Mouse (Mus musculus) spleen, postnatal 36 days (tissue): ENCODE results near the gene Pik3r1.

Experiments
- DNase-seq, 2 experiments: peaks; one replicate each; pipeline ENCODE4 v3.0.0; 2022; ENCODE audit warnings: low spot score in 2 of 2, mixed read lengths in 1 of 2

Gene Pik3r1

DNA sequence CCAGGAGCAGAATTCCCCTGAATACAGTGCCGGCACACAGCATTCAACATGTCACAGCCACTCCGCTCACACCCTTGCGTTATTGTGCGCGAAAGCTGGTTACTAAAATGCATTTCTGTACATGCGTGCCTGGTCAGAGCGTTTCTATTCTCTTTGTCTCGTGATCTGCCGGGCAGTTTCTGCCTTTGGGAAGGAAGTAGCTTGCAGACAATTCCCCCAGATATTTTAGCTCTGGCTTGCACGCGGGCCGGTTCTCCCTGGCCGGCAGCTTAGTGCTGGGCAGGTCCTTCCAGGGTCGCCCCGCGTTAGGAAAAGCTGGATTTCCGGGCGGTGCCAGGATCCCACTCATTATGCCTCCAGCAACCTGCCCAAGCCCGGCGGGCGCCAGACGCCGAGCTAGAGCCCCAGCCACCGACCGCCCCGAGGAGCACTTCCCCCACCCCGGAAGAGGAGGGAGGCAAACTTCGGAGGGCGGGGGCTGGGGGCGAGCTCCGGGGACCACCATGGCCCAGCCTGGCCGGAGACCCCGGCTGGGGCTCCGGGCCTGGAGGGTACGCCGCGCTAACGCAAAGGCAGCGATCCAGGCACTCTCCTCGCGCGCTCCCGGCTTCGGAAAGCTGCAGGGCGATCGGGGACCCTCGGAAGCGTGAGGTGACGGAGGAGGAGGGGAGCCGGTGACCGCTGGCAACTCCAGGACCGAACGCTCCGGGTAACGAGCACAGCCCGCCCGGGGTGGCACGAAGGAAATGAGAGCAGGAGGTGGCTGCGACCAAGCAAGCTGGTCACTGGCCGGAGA lies 806 bp downstream of the Pik3r1 start:
- DNase-seq: peak; percentile 56 to 57

DNA sequence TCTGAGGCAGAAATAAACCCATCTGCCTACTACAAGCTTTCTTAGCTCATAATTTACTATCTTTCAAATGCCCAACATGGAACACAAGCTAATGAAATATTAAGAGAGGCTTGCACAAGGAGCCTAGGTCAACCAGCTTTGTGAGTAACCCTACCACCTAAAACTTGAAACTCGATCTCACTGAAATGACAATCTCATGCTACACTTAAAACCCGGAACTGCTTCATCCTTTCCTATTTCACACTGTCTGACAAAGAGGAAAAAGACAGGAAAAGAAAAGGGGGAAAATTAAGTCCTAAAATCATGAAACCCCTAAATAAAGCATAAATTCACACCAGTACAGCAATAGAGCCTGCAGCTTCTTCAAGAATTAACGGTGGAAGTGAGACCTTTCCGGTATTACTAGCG lies 1.4 kb downstream of the Pik3r1 start:
- no peak for DNase-seq

DNA sequence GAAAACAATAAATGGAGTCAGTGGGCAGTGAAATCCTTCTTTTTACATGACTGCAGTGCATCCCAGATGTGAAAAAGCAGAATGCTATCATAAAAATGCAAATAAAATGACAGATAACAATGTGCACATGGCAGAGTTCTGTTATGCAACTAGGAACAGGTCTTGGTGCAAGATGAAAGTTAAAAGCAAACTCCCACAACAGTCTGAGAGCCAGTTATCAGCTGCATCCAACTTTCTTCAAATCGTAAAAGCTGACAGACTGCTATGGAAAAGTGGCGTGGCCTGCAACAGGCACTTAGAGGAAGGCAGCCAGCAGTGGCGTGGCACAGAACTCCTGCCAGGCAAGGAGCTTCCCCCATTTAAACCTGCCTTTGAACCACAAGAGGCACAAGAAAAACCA lies 2.0 kb downstream of the Pik3r1 start:
- DNase-seq: no peak

DNA sequence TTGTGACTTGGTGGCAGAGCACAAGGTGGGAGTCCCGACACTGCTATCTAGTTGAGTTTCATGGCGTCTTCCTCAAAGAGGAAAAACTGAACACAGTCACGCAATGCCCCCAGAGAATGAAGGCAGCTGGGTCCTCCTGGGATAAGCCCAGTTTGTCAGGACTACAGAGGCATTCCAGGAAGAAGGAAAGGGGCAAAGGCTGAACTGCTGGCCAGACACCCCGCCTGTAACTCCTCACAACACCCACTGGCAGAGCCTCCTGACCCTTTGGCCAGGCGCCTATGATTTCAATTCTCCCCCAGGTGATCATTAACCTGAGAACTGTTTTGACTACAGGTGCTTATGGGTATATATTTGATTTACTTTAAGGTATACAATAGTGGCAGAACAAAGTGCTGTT lies 3.9 kb downstream of the Pik3r1 start:
- no peak for DNase-seq

DNA sequence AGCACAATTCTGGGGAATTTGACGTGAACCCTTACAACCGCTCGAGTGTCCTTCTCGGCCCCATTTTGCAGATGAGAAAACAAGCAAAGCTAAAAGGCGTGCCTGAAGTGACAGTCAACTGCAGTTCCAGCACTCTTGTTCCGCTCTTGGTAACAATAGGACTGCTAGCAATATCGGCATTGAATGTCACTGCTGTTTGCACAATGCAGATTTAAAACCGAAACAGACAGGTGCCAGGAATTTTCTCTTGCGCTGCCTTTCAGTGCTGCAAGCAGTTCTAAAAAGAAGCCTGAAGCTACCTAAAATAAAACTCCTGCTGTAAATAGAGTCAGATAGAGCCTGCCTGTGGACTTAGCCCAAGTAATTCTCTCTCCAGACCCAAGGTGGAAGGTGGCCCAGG lies 4.3 kb downstream of the Pik3r1 start:
- no peak for DNase-seq

DNA sequence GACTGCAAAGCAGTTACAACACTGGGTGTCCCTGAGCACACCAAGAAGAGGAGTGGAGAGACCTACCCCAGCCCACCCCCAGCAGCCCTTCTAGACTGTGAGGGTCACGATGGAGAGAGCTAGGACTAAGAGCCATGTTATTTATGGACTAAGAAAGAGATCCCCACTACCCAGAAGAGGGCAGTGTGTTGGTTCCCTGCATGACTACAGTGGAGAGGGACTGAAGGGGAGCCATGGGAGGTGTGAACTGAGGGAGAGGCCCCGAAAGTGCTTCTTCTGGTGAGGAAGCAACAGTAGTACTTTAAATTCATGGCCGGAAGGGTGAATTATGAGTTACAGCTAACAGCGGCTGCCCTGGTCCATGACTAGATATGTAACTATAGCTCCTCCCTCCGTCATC lies 4.9 kb downstream of the Pik3r1 start:
- no peak for DNase-seq

DNA sequence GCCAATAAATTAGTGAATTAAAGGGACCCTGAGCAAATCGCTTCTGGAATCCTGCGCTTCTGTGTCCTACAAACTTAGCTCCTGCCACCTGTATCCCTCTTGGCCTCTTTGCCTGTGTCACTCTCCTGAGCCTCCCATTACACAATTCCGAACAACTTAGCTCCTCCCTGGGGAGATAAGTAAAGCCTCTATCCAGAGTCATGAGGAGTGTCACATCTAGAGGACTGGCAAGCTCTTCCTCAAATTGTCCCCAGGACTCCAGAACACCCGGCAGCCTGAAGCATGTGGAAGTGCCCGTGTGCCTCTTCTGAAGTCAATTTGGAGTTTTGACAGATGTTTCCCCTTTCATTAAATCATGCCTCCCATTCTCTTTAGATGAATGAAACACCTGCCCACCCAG lies 6.4 kb downstream of the Pik3r1 start:
- DNase-seq: no peak

DNA sequence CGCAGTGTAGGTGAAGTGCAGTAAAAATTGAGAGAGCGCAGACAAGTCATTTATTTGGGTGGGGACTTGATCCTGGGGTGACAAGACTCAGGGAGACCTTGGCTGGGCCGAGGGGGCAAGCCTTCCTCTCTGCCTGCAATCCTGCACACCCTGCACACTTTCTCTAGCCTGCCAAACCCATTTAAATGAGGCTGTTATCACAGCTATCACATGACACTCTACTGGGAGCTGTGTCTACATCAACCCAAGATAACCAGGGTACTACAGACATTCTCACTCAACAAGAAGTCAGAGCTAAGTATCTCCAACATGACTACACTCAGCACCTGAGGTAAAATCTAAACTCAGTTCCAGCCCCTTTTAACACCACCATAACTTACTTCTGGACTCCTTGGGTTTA lies 7.1 kb downstream of the Pik3r1 start:
- no peak for DNase-seq

DNA sequence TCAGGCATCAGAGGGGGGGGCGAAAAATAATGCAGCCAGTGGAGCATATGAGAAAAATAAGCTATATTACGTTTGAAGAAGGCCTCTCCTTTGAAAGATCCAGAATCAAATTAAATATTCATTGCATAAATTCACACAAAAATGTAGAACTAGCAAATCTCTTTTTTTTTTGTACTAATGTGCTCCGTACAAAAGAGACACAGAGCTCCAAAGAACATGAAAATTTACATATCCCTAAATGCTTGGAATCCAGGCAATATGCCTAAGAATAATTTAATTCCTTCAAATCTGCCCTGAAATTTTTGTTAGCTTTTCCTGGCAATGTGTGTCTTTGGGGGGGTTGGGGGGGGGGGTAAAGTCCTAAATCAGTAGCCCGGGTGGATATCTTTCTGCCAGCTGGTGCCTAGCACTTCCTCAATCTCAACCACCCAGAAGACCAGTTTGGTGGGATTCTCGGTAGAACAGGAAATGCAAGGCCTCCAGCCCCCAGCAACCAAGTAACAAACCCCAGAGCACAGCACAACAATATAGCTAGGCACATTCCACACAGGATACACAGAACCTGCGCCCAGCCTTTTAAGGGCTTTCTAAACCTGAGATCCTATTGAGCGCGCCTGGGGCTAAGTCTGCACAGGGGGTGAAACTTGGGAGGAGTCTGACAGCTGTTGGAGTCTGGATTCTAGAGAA lies 7.9 kb downstream of the Pik3r1 start:
- no peak for DNase-seq

DNA sequence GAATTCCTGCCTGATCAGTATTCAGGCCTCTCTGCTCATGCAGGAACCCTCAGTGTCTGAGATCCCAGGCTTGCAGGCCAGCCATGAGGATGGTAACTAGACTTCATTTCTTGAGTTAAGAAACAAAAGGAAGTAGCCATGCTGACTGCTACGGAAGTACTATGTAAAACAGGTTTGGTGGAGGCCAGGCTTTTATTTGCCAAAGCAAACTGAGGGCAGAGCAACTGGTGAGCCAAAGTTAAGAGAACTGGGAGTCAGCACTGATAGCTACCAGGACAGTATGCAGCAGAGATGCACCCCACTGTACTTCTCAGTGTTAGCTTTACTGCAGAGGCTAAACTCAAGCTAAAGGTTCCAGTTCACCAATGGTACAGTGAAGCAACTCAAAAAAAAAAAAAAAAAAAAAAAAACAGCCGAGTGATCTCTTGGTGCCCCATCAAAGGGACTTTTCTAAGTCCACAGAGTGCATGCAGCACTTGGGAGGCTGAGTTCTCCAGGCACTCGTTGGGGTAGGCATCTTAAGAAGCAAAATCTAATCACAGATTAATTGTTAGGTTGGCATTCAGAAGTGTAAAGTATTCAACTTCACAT lies 8.6 kb downstream of the Pik3r1 start:
- DNase-seq: peak; percentile 23 to 41

DNA sequence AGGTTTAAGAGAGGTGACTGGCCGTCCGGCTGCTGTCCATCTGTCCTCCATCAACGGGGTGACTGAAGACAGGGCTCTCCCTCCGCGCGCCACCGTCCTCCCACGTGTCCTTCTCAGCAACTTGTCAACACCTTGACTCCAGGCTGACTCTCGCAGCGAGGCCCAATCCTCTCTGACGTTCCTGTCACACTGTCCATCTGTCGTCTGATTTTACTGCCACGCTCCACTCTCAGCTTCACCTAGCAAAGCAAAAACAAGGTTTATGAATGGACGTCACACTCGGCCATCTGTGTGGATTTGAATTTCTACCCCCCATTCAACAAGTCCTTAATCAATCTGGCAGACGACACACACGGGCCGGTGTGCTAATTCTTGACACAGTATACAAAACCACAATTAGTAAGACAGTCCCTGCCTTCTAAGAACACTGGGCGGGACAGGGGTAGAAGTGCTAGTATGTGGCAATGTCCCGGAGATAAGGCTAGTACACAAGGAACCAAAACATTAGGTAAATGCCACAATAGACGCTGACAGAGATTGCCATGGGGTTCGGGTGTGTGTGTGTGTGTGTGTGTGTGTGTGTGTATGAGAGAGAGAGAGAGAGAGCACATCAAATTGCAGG lies 10.1 kb downstream of the Pik3r1 start:
- DNase-seq: no peak

DNA sequence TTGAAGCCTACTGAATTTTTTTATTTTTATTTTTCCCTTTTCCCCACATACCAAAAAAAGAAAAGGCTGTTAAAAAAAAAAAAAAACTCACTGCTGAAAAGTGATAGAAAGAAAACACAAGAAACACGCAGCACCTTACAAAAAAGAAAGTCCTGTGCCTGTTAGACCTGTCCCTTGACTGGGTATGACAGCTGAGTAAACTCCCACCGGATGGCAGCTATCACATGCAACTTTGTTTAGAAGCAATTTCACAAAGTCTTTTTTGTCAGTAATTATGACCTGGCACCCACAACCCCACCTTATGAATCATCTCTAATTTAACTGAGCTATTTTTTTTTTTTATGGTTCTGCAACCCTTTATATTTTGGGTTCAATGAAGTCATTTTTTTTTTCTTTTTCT lies 12.8 kb downstream of the Pik3r1 start:
- DNase-seq: no peak

DNA sequence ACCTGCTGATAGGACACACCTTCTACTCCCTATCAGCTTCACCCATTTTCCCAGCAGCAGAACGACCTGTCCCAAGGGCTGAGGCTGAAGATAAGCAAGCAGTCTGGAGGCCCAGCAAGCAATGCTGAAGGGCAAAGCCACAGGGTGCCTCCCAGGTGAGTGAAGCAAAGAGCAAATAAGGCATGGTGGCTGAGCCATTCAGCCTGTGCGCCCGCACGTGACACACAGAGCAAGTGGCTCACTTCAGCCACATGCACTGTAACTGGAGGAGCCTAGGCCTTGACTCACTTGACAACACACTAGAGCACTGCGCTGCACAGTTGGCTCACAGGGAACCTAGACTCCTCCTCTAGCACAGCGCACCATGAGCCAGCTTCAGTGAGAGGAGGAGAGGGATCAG lies 14.4 kb downstream of the Pik3r1 start:
- no peak for DNase-seq

DNA sequence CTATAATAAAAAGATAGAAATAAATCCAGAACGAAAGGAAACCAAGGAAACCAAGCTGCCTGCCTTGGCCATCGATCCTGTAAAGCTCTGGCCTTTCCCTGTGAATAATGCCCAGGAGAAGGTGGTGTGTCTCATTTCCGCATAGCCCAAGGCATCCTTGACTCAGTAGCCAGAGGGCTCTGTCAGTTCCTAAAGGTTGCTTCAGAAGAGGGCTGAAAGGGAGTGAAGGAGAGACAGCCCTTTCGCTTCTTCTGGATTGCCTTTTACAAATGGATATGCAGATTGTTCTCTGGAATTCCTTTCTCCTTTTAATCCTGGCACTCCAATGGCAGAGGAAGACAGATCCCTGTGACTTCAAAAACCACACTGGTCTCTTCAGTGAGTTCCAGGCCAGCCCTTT lies 16.2 kb downstream of the Pik3r1 start:
- DNase-seq: no peak

DNA sequence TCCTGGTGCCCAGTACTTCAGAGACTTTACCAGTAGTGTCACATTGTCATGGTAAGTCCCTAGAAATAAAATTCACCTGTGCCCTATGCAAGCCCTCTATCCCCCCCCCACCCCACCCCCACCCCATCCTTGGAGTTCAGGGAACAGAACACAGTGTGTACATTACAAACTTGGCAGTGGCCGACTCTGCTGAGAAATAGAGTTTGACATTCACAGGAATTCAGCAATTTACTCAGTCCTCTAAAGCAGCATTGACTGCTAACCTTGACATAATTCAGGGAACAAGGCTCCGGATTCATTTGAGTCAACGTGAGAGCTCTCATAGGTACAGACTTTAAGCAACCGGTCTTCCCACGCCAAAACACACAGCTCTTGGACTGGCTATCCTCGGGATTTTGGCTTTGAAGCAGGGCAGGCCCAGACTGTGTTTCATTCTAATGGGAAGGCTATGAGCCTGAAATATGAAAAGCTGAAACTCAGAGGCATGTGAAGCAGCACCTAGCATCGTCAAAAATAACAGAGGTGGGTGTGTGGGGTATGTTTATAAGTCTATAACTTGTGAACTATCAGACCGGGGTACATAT lies 21.9 kb downstream of the Pik3r1 start:
- no peak for DNase-seq

DNA sequence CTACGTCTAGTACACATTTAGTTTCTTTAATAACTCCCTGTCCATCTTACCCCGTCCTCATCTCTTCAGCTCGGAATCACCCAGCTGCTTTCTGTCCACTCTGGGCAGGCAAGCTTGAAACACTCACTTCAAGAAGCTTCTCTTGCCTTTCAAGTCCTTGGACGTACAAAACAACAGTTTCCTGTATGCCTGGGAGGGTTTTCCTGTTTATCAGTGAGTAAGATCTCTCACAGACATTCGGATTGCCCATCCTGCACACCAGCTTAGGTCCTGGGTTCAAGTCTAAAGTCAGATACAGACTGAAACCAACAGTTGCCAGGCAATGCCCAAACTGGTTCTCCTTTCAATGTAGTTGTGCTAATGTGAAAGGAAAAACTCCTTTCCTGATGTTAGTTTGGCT lies 23.1 kb downstream of the Pik3r1 start:
- DNase-seq: no peak

DNA sequence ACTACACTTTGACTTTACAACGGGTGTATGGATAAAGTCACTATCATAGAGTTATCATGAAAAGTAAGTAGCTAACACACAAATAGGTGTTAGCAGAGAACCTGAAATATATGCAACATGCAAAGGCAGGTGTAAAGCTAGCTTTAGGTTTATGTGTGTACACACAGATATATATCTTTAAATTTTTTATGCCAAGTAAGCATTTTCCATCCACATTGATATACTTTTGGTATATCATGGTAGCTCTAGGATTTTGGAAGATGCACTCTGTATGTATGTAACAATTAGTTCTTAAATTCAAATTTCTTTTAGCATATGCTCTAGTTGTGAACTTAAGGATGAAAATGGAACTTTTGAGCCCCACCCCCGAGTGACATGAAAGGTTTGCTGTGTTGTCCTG lies 24.0 kb downstream of the Pik3r1 start:
- DNase-seq: no peak

DNA sequence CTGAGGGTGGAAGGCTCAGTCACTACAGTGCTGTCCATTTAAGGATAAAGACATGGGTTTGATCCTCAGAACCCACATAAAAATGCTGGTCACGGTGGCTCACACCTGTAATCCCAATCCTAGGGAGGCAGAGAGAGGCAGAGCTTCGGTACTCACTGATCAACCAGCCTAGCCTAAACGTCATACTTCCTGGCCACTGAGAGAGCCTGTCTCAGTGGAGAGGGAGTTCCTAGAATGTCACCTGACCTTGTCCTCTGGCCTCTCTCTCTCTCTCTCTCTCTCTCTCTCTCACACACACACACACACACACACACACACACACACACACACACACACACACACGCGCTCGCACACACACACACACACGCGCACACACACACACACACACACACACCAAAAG lies 24.8 kb downstream of the Pik3r1 start:
- no peak for DNase-seq

DNA sequence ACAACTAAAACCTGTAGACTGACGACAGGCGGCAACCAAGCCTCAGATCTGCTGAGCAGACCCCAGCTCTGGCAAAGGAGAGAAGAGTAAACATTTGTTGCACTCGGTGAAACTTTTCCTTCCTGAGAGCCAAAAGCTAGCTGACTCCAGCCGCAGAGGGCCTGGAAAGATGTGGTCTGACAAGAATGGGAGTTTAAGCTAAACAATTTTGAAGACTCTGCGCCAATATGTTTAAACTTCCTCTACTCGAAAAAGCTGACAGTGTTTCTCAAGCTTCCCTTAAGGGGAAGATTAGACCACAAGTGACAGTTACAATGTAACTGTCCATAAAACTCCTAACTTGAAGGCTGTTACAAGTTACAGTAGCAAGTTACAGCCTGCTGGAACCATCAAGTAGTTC lies 25.4 kb downstream of the Pik3r1 start:
- DNase-seq: no peak

DNA sequence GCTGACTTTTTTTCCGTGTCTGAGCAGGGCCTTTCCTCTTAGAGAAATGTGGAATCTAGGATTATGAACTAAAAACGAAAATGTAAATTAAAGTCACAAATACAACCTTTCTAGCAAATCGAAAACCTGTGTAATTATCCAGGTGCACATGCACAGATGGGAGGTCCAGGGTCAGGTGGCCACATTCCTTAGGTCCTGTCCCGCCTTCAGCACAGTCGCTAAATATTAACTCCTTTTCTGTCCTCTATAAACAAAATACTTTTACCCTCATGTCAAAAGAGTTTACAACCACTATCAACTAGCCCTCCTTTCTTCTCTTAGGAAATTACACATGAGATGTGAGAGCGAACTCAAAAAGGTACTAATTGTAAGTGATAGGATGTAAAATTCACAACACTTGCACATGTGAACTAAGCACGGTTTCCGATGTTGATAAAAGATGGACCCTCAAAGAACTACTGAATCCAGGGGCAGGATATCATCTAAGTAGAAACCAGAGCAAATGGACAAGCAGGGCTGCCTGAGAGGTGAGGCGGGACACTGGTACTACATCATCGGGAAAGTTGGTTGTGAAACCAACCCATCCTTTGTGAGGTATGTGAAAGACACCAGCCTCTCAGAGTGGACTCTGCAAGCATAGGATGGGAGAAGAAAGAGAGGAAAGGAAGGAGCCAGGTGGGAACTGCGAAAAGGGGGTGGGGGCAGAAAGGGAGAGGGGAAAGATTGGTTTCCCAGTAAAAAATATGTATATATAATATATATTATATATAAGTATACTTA lies 26.3 kb downstream of the Pik3r1 start:
- DNase-seq: no peak

DNA sequence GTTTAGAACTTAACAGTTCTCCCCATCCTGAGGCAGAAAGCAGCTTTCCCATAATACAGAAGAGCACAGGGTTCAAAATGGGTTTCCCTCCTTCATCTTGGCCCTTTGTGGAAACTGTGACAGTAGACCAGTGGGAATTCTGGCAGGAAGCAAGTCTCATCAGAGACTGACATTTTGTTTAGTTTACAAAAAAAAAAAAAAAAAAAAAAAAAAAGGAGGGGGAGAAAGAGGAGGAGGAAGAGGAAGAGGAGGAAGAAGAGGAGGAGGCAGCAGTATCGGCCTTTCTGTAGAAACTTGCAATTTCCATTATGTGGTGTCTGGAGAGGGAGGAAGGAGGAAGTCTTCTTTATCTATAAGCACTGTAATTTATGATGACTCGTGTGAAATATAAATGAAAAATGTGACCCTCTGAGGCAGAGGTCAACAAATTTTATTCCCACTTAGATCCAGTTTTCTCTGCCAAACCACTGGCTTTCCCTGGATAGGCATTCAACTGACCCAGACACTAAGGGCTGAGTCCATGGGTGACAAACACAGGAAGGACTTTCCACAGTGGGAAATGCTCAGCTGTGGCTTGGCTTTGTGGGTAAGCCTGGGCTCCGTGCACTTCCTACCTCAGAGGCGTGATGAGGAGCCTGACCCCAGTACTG lies 28.2 kb downstream of the Pik3r1 start:
- no peak for DNase-seq
